Mouse (Mus musculus) hindbrain, embryonic 16.5 days (tissue): ENCODE results near the gene Cbfa2t3. TPM values are rescaled to one million over a fixed set of nuclear protein-coding genes. Genes with fewer than 3 reads are reported as not detected.
A peak's percentile ranks its signal among the peaks of the same experiment; 100 is the strongest.

Experiments
- ATAC-seq: fragments of 200-750 bp; cut with Nextera tagmentation; 2 replicates; pipeline ENCODE4 v1.8.0; 2017; ENCODE audit warnings: moderate TSS enrichment, moderate library complexity
- H3K27ac ChIP-seq: fragments of 300-500 bp; sonication (generic); 2 replicates; pipeline ENCODE4 v1.5.1; 2014; ENCODE audit warnings: low read depth, mild to moderate bottlenecking, control low read depth, low read length, moderate library complexity
- H3K27me3 ChIP-seq: fragments of 300-500 bp; sonication (generic); replicated peaks from 2 replicates; pipeline ENCODE4 v1.6.1; 2014; ENCODE audit warnings: low read length; ENCODE audit not compliant: control insufficient read depth, insufficient read depth
- H3K36me3 ChIP-seq: fragments of 300-500 bp; sonication (generic); 2 replicates; pipeline ENCODE4 v1.6.1; 2014; ENCODE audit warnings: mild to moderate bottlenecking, low read length, moderate library complexity, mixed read lengths; ENCODE audit not compliant: control insufficient read depth, insufficient read depth
- H3K4me1 ChIP-seq: fragments of 300-500 bp; sonication (generic); 2 replicates; pipeline ENCODE4 v1.6.1; 2014; ENCODE audit warnings: low read depth, low read length; ENCODE audit not compliant: control insufficient read depth, insufficient read depth
- H3K4me2 ChIP-seq: fragments of 300-500 bp; sonication (generic); 2 replicates; pipeline ENCODE4 v1.6.1; 2014; ENCODE audit warnings: mild to moderate bottlenecking, low read length, control low read depth, moderate library complexity
- H3K4me3 ChIP-seq: fragments of 300-500 bp; sonication (generic); 2 replicates; pipeline ENCODE4 v1.5.1; 2014; ENCODE audit warnings: mild to moderate bottlenecking, low read length, control low read depth, moderate library complexity
- H3K9ac ChIP-seq: fragments of 300-500 bp; sonication (generic); 2 replicates; pipeline ENCODE4 v1.6.1; 2014; ENCODE audit warnings: low read depth, mild to moderate bottlenecking, control low read depth, low read length, moderate library complexity
- H3K9me3 ChIP-seq: fragments of 300-500 bp; sonication (generic); 2 replicates; pipeline ENCODE4 v1.6.1; 2014; ENCODE audit warnings: mild to moderate bottlenecking, low read length, moderate library complexity; ENCODE audit not compliant: control insufficient read depth
- WGBS: fragments of 180-500 bp; shearing (Covaris S2); extraction: QIAGEN DNeasy Blood & Tissue Kit; methylation state at CpG from one replicate; pipeline ENCODE4 v1.1.7; 2014; 5-methylcytosine and 5-hydroxymethylcytosine counted together
- polyA plus RNA-seq: library from polyadenylated mRNA; unstranded; fragments of >200 nt; fragmentation: Nextera tagmentation; extraction: Ambion mirVana; gene quantifications from 2 replicates; pipeline ENCODE4 v1.2.1, GENCODE M21; 2015

The Cbfa2t3 gene
- polyA plus RNA-seq, 1 experiment from 2014 or later: 12.6 TPM

GRCm38 (mm10) chr8:122720070-122720729, 21.3 kb upstream of the Cbfa2t3 start:
- peak; percentile 71 for ATAC-seq
- WGBS: 11% methylated on average over 25 of the region's 25 CpGs
- Histone ChIP-seq H3K4me1 (peaks cover 20% of the 10 kb centered on the region), H3K27me3 (no peaks in the 10 kb centered on the region), H3K27ac (peak overlapping the region; percentile 78), H3K4me3 (no peak overlapping the region), H3K4me2 (peak overlapping the region; percentile 45), H3K9me3 (no peaks in the 10 kb centered on the region), H3K36me3 (no peaks in the 10 kb centered on the region), H3K9ac (peak overlapping the region; percentile 37; the same call in 1 of the 2 replicates)

GRCm38 (mm10) chr8:122719500-122720065, 20.7 kb upstream of the Cbfa2t3 start:
- H3K27ac ChIP-seq: peak overlapping the region; percentile 78
- WGBS: 34% methylated on average over 7 of the region's 7 CpGs
- no peaks in the 10 kb centered on the region for H3K36me3 ChIP-seq
- H3K9ac ChIP-seq: peak overlapping the region; percentile 37; the same call in 1 of the 2 replicates
- H3K9me3 ChIP-seq: no peaks in the 10 kb centered on the region
- 0 out of 2 replicates have a peak, but pooled peaks have one; percentile 9 for ATAC-seq
- H3K4me1 ChIP-seq: peaks cover 20% of the 10 kb centered on the region
- no peaks in the 10 kb centered on the region for H3K27me3 ChIP-seq
- no peak overlapping the region for H3K4me3 ChIP-seq
- H3K4me2 ChIP-seq: no peak overlapping the region

DNA sequence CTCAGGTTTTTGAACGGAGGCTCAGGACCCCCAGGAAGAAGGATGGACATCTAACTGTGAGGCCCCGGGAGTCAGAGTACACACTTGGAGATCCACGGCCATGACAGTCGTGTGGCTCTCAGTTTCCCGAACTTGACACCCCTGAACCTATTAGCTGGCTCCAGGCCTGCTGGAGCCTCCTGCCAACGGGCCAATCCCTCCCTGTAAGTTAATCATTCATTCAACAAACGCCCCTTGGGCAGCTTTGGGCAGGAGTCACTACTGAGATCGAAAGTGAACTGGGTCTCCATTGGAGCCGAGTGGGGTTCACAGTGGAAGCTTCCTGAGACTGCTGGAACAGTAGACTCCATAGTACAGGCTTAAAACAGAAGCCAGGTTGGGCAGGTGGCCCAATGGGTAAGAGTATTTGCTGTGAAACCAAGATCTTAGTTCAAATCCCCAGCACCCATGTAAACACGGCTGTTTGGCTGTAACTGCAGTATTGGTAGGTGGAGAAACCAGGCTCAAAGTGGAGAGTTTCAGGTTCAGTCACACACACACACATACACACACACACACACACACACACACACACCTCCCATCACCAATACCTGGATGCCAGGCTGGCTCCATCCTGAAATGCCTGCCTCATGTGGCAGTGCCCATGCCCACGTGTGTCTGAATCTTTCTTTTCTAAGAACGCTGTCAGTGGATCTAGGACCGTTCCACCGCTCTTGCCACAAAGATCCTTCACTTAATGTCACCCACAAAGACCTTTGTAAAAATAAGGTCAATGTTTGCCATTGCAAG, 20.0 kb upstream of the Cbfa2t3 start:
- H3K4me3 ChIP-seq: no peak overlapping the region
- no peaks in the 10 kb centered on the region for H3K36me3 ChIP-seq
- no peak overlapping the region for H3K4me2 ChIP-seq
- H3K9me3 ChIP-seq: no peaks in the 10 kb centered on the region
- WGBS: 81% methylated on average over 14 of the region's 14 CpGs
- peaks cover 20% of the 10 kb centered on the region for H3K4me1 ChIP-seq
- no peaks in the 10 kb centered on the region for H3K27me3 ChIP-seq
- H3K9ac ChIP-seq: no peak overlapping the region
- no peak for ATAC-seq
- no peak overlapping the region for H3K27ac ChIP-seq

DNA sequence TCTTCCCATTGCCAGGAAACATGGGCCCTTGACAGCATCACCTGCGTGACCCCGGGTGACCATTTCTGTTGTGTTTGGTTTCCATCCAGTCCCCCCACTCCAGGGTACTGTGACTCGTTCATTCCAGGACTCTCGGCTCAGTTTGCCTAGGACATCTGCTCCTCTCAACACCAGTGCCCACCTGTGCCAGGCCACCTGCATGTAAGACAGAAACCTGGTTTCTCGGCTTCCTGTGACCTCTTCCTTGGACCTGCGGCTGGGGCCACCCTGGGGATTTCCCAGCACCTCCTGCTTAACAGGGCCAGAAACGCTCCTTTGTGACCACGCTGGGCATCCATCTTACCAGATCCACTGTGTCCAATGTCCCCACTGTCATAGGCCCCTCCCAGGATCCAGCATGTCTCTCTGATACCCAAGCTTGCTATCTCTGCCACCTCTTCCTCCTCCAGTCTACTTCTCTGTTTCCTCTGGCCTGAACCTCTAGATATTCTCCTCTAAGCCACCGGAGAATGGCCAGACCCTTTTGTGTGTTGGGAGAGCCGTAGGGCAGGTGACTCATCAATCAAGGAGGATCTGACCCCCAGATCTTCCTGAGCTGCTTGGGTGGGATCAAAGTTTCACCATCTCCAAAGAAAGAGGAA, 19.1 kb upstream of the Cbfa2t3 start:
- H3K27me3 ChIP-seq: no peaks in the 10 kb centered on the region
- H3K4me1 ChIP-seq: peaks cover 20% of the 10 kb centered on the region
- H3K9me3 ChIP-seq: no peaks in the 10 kb centered on the region
- WGBS: 89% methylated on average over 10 of the region's 10 CpGs
- no peak overlapping the region for H3K4me2 ChIP-seq
- no peak for ATAC-seq
- H3K4me3 ChIP-seq: no peak overlapping the region
- no peak overlapping the region for H3K27ac ChIP-seq
- H3K9ac ChIP-seq: no peak overlapping the region
- no peaks in the 10 kb centered on the region for H3K36me3 ChIP-seq

- Histone ChIP-seq H3K27me3 (no peaks in the 10 kb centered on the region), H3K27ac (no peak overlapping the region), H3K9ac (no peak overlapping the region), H3K4me3 (no peak overlapping the region), H3K4me1 (peaks cover 29% of the 10 kb centered on the region), H3K4me2 (no peak overlapping the region), H3K9me3 (no peaks in the 10 kb centered on the region), H3K36me3 (no peaks in the 10 kb centered on the region)
- ATAC-seq: no peak
- WGBS: 76% methylated on average over 8 of the region's 8 CpGs
Measured at GRCm38 (mm10) chr8:122716566-122716965, 17.7 kb upstream of the Cbfa2t3 start.

DNA sequence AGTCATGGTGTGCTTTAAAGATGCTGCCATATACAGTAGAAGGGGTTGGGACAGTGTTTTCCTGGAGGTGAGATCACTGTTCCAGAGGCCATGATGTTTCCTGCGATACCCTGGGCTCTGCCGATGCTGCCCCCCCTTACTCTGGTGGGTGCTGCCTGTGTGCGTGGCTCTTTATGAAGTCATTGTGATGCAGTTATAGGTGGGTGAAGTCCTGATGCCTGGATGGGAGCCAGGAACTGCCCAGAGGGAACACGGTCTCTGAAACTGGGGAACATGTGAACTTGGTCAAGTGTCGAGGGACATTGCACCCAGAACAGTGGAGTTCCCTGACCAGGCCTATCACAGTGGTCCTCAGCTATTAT, 14.2 kb upstream of the Cbfa2t3 start:
- H3K4me3 ChIP-seq: no peak overlapping the region
- ATAC-seq: no peak
- H3K27me3 ChIP-seq: no peaks in the 10 kb centered on the region
- no peak overlapping the region for H3K9ac ChIP-seq
- H3K9me3 ChIP-seq: no peaks in the 10 kb centered on the region
- no peaks in the 10 kb centered on the region for H3K36me3 ChIP-seq
- no peak overlapping the region for H3K4me2 ChIP-seq
- peaks cover 14% of the 10 kb centered on the region; the same call in 1 of the 2 replicates for H3K4me1 ChIP-seq
- 94% methylated on average over 5 of the region's 5 CpGs for WGBS
- no peak overlapping the region for H3K27ac ChIP-seq

- no peaks in the 10 kb centered on the region for H3K9me3 ChIP-seq
- no peaks in the 10 kb centered on the region for H3K36me3 ChIP-seq
- no peak for ATAC-seq
- peaks cover 14% of the 10 kb centered on the region; the same call in 1 of the 2 replicates for H3K4me1 ChIP-seq
- no peak overlapping the region for H3K4me2 ChIP-seq
- H3K4me3 ChIP-seq: no peak overlapping the region
- WGBS: 63% methylated on average over 12 of the region's 12 CpGs
- H3K9ac ChIP-seq: no peak overlapping the region
- H3K27ac ChIP-seq: no peak overlapping the region
- H3K27me3 ChIP-seq: no peaks in the 10 kb centered on the region
Measured at GRCm38 (mm10) chr8:122712411-122713156, 13.7 kb upstream of the Cbfa2t3 start.

- 80% methylated on average over 11 of the region's 11 CpGs for WGBS
- Histone ChIP-seq H3K9me3 (no peaks in the 10 kb centered on the region), H3K4me2 (no peak overlapping the region), H3K4me1 (peaks cover 14% of the 10 kb centered on the region; the same call in 1 of the 2 replicates), H3K9ac (no peak overlapping the region), H3K4me3 (no peak overlapping the region), H3K27me3 (no peaks in the 10 kb centered on the region), H3K27ac (no peak overlapping the region), H3K36me3 (no peaks in the 10 kb centered on the region)
- no peak for ATAC-seq
Measured at GRCm38 (mm10) chr8:122711891-122712365, 13.0 kb upstream of the Cbfa2t3 start.
